Mouse (Mus musculus) megakaryocyte progenitor cell, adult 5-6 weeks (primary cell): Measurements from ENCODE around the gene Exosc2. TPM values are rescaled to one million over a fixed set of nuclear protein-coding genes. Genes with fewer than 3 reads are reported as not detected.
A peak's percentile ranks its signal among the peaks of the same experiment; 100 is the strongest.

ENCODE experiments used
- ATAC-seq: replicated peaks from 2 replicates; pipeline ENCODE4 v1.8.0; 2016; ENCODE audit warnings: mild to moderate bottlenecking, moderate TSS enrichment, inconsistent platforms; ENCODE audit not compliant: poor library complexity
- total RNA-seq, 2 experiments: library from RNA; stranded (forward) in 1 of 2; stranded (reverse) in 1 of 2; fragments of 157-497, 149-512 nt in 1 of 2; fragments of 200-1000 nt in 1 of 2; gene quantifications; 2 replicates each; pipeline versions ENCODE4 v1.2.3 to v1.2.4; 2015 to 2017

Gene Exosc2
- total RNA-seq, 2 experiments from 2014 or later, result 46.7 to 74.1 TPM

DNA sequence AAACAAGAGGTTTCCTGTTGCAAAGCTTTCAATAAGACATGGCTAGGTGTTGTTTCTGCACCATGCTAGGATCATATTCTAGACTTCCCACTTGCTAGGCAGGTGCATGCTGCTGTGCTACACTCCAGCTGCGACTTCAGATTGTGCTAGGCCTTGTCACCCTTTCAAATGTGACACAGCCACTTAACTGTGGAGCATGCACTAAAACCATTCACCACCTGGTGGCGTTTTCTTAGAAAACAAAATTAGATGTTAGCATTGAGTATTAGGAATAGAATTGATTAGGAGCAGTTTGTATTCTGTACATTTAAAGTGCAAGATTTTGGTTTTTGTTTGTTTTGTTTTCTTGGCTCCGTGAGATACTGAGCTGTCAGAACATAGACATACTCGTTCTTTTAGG is 50.3 kb downstream of the Exosc2 start:
- peak; percentile 63 for ATAC-seq

DNA sequence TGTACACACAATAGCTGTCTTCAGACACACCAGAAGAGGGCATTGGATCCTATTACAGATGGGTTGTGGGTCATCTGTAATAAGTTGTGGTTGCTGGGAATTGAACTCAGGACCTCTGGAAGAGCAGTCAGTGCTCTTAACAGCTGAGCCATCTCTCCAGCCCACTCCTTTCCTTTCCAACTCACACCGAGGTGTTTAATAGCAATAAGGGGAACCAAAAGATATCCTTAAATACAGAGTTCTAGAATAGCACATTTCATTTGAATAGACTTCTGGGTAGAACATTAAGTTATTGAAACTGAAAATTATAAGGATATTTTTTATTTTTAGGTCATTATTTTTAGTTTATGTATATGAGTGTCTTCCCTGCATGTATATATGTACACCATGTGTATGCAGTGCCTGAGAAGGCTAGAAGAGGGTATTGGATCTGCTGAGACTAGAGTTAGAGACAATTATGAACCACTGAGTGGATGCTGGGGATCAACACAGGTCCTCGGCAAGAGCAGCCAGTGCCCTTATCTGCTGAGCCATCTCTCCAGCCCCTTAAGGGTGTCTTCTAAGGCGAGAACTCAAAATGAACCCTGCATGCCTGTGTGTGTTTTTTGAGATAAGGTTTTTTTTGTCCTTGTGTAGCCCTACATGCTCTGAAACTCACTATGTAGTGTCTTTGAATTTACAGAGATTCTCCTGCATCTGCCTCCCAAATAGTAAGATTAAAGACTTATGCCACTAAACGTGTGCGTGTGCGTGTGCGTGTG is 54.4 kb downstream of the Exosc2 start:
- peak; percentile 77 for ATAC-seq

DNA sequence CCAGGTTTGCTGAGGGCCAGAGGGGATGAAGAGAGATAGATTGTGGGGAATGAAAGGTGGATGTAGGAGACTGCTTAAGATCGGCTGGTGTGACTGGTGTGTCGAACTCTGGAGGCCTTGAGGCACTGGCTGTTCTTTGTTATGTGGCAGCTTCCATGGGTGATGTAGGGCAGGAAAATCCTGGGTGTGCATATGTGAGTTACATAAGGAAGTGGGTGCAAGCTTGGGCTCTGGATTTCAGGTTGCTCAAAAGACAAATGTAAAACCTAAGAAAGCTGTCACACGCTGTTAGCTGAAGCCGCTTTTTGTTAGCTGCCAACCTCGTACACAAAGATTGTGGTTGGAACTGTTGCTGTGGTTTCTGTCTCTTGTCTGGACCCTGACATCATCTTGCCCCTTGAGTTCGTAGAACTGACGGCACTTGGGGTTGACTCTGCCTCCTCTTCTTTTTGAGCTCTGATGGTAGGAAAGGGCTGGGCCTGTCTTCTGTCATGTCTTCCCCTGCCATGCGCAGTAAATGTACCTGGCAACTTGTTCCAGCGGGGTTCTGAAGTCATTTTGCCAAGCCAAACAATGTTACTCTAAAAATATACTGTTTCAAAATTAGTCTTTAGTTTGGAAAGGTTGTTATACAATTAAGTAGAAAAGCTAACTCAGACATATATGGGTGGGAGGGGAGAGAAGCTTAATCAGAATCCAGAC is 57.2 kb downstream of the Exosc2 start:
- ATAC-seq, result no peak

DNA sequence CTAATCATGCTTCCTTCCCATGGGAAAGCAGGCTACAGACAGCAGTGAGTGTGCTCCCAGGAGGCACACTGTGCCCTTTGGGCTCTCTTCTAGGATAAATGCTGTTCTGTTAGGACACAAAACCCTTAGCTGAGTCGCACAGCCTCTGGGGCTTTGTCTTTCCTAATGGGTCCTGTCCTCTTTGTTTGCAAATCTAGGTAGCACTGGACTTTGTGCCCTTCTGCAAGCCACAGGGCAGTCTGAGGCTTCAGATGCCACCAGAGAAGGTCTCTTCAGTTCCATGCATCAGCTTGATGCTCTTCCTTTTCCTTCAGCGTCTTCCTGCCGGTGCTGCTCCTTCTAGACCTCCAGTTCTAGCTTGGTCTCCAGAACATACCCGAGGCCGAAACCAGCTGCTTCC is 60.1 kb downstream of the Exosc2 start:
- ATAC-seq, result no peak

Other genes starting within 250 kb of the Exosc2 start
- 78.4 and 100 TPM in 2 replicates for gene Ass1, start 200.5 kb upstream of the Exosc2 start, total RNA-seq (2015)
- gene Ass1, start 200.5 kb upstream of the Exosc2 start, total RNA-seq (2017), result 118 and 127 TPM in 2 replicates
- gene Fubp3, start 98.1 kb upstream of the Exosc2 start, total RNA-seq (2015), result 13.8 and 29.4 TPM in 2 replicates
- gene Fubp3, start 98.1 kb upstream of the Exosc2 start, total RNA-seq (2017), result 26.5 and 28.1 TPM in 2 replicates
- not detected in 2 replicates for gene Prdm12, start 30.7 kb upstream of the Exosc2 start, total RNA-seq (2015)
- gene Prdm12, start 30.7 kb upstream of the Exosc2 start, total RNA-seq (2017), result not detected in 2 replicates
- gene Abl1, start 17.7 kb downstream of the Exosc2 start, total RNA-seq (2015), result 25.1 and 32.6 TPM in 2 replicates
- gene Abl1, start 17.7 kb downstream of the Exosc2 start, total RNA-seq (2017), result 20.0 and 24.3 TPM in 2 replicates
- gene Qrfp, start 139.9 kb downstream of the Exosc2 start, total RNA-seq (2015), result not detected in 2 replicates
- gene Qrfp, start 139.9 kb downstream of the Exosc2 start, total RNA-seq (2017), result not detected in 2 replicates
- gene Fibcd1, start 175.3 kb downstream of the Exosc2 start, total RNA-seq (2015), result not detected in 2 replicates
- not detected in 2 replicates for gene Fibcd1, start 175.3 kb downstream of the Exosc2 start, total RNA-seq (2017)
- gene Lamc3, start 216.6 kb downstream of the Exosc2 start, total RNA-seq (2015), result not detected in 2 replicates
- gene Lamc3, start 216.6 kb downstream of the Exosc2 start, total RNA-seq (2017), result not detected in 2 replicates